8 mouse cellular contexts compared by ENCODE assay signal in genomic region chr2:76064078-76064477, GRCm38 (mm10).
DNase-seq lines count a peak whose midpoint lies in the region; ATAC-seq and TF ChIP-seq lines count a peak whose summit lies in the region.

No protein-coding gene starts in this region.

- TF ChIP-seq POLR2A in liver, adult 2 months (IDR thresholded peaks at IDR 0.05; ENCODE audit: extremely low read depth, insufficient read depth, low read length): no peak

- no peak overlapping the region for H3K27ac ChIP-seq in forebrain, embryonic 14.5 days (ENCODE audit: low read depth, low read length)
- H3K27ac ChIP-seq in forebrain, embryonic 12.5 days: no peak overlapping the region
- H3K27ac ChIP-seq in liver, adult 2 months (replicated peaks; ENCODE audit: insufficient read depth, low read depth, low read length): no peak overlapping the region
- H3K27ac ChIP-seq in hindbrain, embryonic 15.5 days (replicated peaks): no peak overlapping the region
- H3K27ac ChIP-seq in midbrain, postnatal 0 days (ENCODE audit: low read depth, low read length): no peak overlapping the region

- peaks cover 3% of the 10 kb centered on the region; the same call in 1 of the 2 replicates for H3K4me1 ChIP-seq in forebrain, embryonic 14.5 days (ENCODE audit: control insufficient read depth, insufficient read depth, low read length)
- peaks cover 2% of the 10 kb centered on the region for H3K4me1 ChIP-seq in forebrain, embryonic 12.5 days
- no peaks in the 10 kb centered on the region for H3K4me1 ChIP-seq in liver, adult 2 months (ENCODE audit: control insufficient read depth, insufficient read depth, low read length)
- peaks cover 17% of the 10 kb centered on the region for H3K4me1 ChIP-seq in hindbrain, embryonic 15.5 days (replicated peaks)
- no peaks in the 10 kb centered on the region for H3K4me1 ChIP-seq in midbrain, postnatal 0 days (ENCODE audit: insufficient read depth, low read length)

- H3K79me2 ChIP-seq in liver, adult 2 months (ENCODE audit: control insufficient read depth, insufficient read depth, low read length): no peaks in the 10 kb centered on the region

- H3K9me3 ChIP-seq in forebrain, embryonic 14.5 days (replicated peaks; ENCODE audit: control insufficient read depth, low read length): no peaks in the 10 kb centered on the region
- H3K9me3 ChIP-seq in forebrain, embryonic 12.5 days: no peaks in the 10 kb centered on the region
- no peaks in the 10 kb centered on the region for H3K9me3 ChIP-seq in hindbrain, embryonic 15.5 days
- no peaks in the 10 kb centered on the region for H3K9me3 ChIP-seq in midbrain, postnatal 0 days (ENCODE audit: low read length)

- no peaks in the 10 kb centered on the region for H3K27me3 ChIP-seq in forebrain, embryonic 14.5 days (replicated peaks; ENCODE audit: control insufficient read depth, insufficient read depth, low read length)
- H3K27me3 ChIP-seq in forebrain, embryonic 12.5 days: no peaks in the 10 kb centered on the region; the same call in 1 of the 2 replicates
- no peaks in the 10 kb centered on the region for H3K27me3 ChIP-seq in liver, adult 2 months (ENCODE audit: control insufficient read depth, insufficient read depth, low read length)
- H3K27me3 ChIP-seq in hindbrain, embryonic 15.5 days: no peaks in the 10 kb centered on the region
- no peaks in the 10 kb centered on the region for H3K27me3 ChIP-seq in midbrain, postnatal 0 days (ENCODE audit: insufficient read depth, low read length)

- H3K4me3 ChIP-seq in forebrain, embryonic 14.5 days (ENCODE audit: low read depth, low read length): no peak overlapping the region
- H3K4me3 ChIP-seq in forebrain, embryonic 12.5 days (replicated peaks): no peak overlapping the region
- H3K4me3 ChIP-seq in liver, adult 2 months (ENCODE audit: insufficient read depth, low read depth, low read length): no peak overlapping the region
- H3K4me3 ChIP-seq in hindbrain, embryonic 15.5 days: no peak overlapping the region
- H3K4me3 ChIP-seq in midbrain, postnatal 0 days (ENCODE audit: low read depth, low read length): no peak overlapping the region

- DNase-seq in forebrain, embryonic 14.5 days (ENCODE audit: low spot score): peak; percentile 59
- peak; percentile 4 for DNase-seq in liver, adult 2 months (ENCODE audit: extremely low read depth, low read depth, low spot score)
- DNase-seq in liver: no peak
- DNase-seq in adrenal gland, postnatal 14 days: peak; percentile 67
- DNase-seq in midbrain, postnatal 0 days (ENCODE audit: low spot score): peak; percentile 76
- DNase-seq in spleen, postnatal 4 days (ENCODE audit: low spot score in 2 of 2): no peak

- no peaks in the 10 kb centered on the region for H3K36me3 ChIP-seq in forebrain, embryonic 14.5 days (ENCODE audit: control insufficient read depth, insufficient read depth, low read length)
- H3K36me3 ChIP-seq in forebrain, embryonic 12.5 days (replicated peaks): no peaks in the 10 kb centered on the region
- no peaks in the 10 kb centered on the region for H3K36me3 ChIP-seq in liver, adult 2 months (ENCODE audit: control insufficient read depth, insufficient read depth, low read length)
- H3K36me3 ChIP-seq in hindbrain, embryonic 15.5 days: no peaks in the 10 kb centered on the region
- H3K36me3 ChIP-seq in midbrain, postnatal 0 days (ENCODE audit: insufficient read depth, low read length): no peaks in the 10 kb centered on the region

- ATAC-seq in forebrain, embryonic 14.5 days: peak; percentile 29; the same call in 1 of the 2 replicates
- ATAC-seq in forebrain, embryonic 12.5 days (ENCODE audit: low FRiP score): no peak
- 0 out of 2 replicates have a peak, but pooled peaks have one; percentile 30 for ATAC-seq in hindbrain, embryonic 15.5 days (ENCODE audit: low FRiP score, low read depth)
- no peak for ATAC-seq in midbrain, postnatal 0 days (ENCODE audit: low FRiP score)

- no peak overlapping the region for H3K9ac ChIP-seq in forebrain, embryonic 14.5 days (ENCODE audit: low read length)
- no peak overlapping the region for H3K9ac ChIP-seq in forebrain, embryonic 12.5 days
- H3K9ac ChIP-seq in liver, adult 2 months (ENCODE audit: low read depth, low read length): no peak overlapping the region
- no peak overlapping the region for H3K9ac ChIP-seq in hindbrain, embryonic 15.5 days
- H3K9ac ChIP-seq in midbrain, postnatal 0 days (replicated peaks; ENCODE audit: low read length, poor library complexity, severe bottlenecking): no peak overlapping the region

- 78% methylated on average over 5 of the region's 5 CpGs for WGBS in forebrain, embryonic 14.5 days
- 77% methylated on average over 5 of the region's 5 CpGs for WGBS in forebrain, embryonic 12.5 days
- 86% methylated on average over 5 of the region's 5 CpGs for WGBS in liver, adult 2 months
- 64% methylated on average over 5 of the region's 5 CpGs for WGBS in hindbrain, embryonic 15.5 days
- WGBS in midbrain, postnatal 0 days: 76% methylated on average over 5 of the region's 5 CpGs

- no peak for TF ChIP-seq CTCF in liver, adult 2 months (IDR thresholded peaks at IDR 0.05; ENCODE audit: low read depth, low read length)
- TF ChIP-seq CTCF in midbrain, postnatal 0 days (IDR thresholded peaks at IDR 0.05): peak; percentile 63

- no peak overlapping the region for H3K4me2 ChIP-seq in forebrain, embryonic 14.5 days (ENCODE audit: low read length)
- H3K4me2 ChIP-seq in forebrain, embryonic 12.5 days: no peak overlapping the region
- H3K4me2 ChIP-seq in hindbrain, embryonic 15.5 days: no peak overlapping the region
- H3K4me2 ChIP-seq in midbrain, postnatal 0 days (ENCODE audit: low read depth, low read length, poor library complexity, severe bottlenecking): no peak overlapping the region

Comparison
In these comparisons a context has a peak if more than half of its experiments do, and no peak if none do; other contexts are left out.
1. ATAC-seq: peak in forebrain, embryonic 14.5 days (single experiment) and hindbrain, embryonic 15.5 days (single experiment); none in forebrain, embryonic 12.5 days (single experiment) and midbrain, postnatal 0 days (single experiment).
2. DNase-seq: peak in forebrain, embryonic 14.5 days (single experiment), liver, adult 2 months (single experiment), adrenal gland, postnatal 14 days (single experiment) and midbrain, postnatal 0 days (single experiment); none in liver (single experiment) and spleen, postnatal 4 days (0 of 2).